Comparison of ENCODE assay signal across 15 mouse cellular contexts in genomic region chr9:116221565-116221964, GRCm38 (mm10).
"Had no signal": no experiment of that assay in that cellular context is flagged by ENCODE, and none has a peak within 500 bp of the region (broad histone marks: within the 10 kb centered on the region; RNA-seq: fewer than 3 reads in every experiment).

No protein-coding gene starts in this region.

- H3K4me3 ChIP-seq: liver, embryonic 15.5 days; megakaryocyte, embryonic 14.5 days; midbrain, embryonic 15.5 days; neural tube, embryonic 12.5 days had no signal

- H3K4me1 ChIP-seq: liver, embryonic 15.5 days; megakaryocyte, embryonic 14.5 days; midbrain, embryonic 15.5 days; neural tube, embryonic 12.5 days had no signal

- H3K36me3 ChIP-seq: liver, embryonic 15.5 days; midbrain, embryonic 15.5 days; neural tube, embryonic 12.5 days had no signal

- H3K9me3 ChIP-seq: liver, embryonic 15.5 days; megakaryocyte, embryonic 14.5 days; midbrain, embryonic 15.5 days; neural tube, embryonic 12.5 days had no signal

- H3K27me3 ChIP-seq: liver, embryonic 15.5 days; midbrain, embryonic 15.5 days; neural tube, embryonic 12.5 days had no signal

- DNase-seq: layer of hippocampus, adult 9-11 months; layer of hippocampus, postnatal 36 days; left cerebral cortex, postnatal 4 days; lung, adult 2 months; lung, postnatal 10 days; thymus, adult 18-20 months; thymus, postnatal 14 days had no signal

- H3K4me2 ChIP-seq: liver, embryonic 11.5 days; liver, embryonic 15.5 days; midbrain, embryonic 11.5 days; midbrain, embryonic 15.5 days; neural tube, embryonic 12.5 days had no signal

- ATAC-seq: intestine, embryonic 16.5 days; midbrain, embryonic 15.5 days had no signal

- H3K9ac ChIP-seq: liver, embryonic 15.5 days; midbrain, embryonic 15.5 days; neural tube, embryonic 12.5 days had no signal

- H3K27ac ChIP-seq: liver, embryonic 15.5 days; macrophage; midbrain, embryonic 15.5 days; neural tube, embryonic 12.5 days had no signal
